Mouse (Mus musculus): Measurements from ENCODE around the gene Aqp3. TPM values are rescaled to one million over a fixed set of nuclear protein-coding genes. Genes with fewer than 3 reads are reported as not detected.
A peak's percentile ranks its signal among the peaks of the same experiment; 100 is the strongest.

Gene Aqp3
- polyA plus RNA-seq, 1 experiment, result 6.0 TPM

DNA sequence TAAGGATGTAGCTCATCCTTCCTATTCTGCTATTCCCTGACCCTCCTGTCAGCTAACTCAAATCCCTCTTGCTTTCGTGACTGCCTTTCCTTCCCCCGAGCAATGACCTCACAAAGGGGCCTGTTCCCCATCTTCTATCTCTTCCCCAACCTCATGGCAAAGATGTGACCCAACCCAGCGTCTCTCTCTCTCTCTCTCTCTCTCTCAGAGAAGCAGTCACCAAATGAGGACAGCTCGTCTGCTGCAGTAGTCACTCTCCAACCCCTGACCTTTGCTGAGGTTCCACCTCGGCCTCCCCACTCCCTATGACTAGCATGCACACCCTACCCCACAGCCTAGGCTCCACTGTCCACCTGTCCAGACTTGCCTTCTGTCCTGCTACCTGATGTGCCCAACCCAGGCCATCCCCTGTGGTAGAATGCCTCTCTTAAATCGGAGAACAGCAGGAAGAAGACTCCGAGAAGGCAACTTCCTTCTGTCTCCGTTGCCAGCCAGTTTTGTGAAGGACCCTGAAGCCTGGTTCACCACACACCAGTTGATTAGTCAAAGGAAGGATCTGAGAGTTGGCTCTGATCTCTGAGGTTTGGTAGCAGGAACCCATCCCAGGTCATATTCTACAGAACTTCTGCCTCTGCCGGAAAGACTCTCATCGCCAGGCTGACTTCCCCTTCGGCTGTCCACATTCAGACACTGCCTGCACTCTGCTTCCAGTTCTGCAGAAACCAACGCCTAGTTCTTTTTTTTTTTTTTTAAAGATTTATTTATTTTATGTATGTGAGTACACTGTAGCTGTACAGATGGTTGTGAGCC lies 24.8 kb downstream of the Aqp3 start:
- no peak for DNase-seq (ENCODE audit: low read depth, low spot score)
- 60% methylated on average over 12 of the region's 12 CpGs for WGBS

DNA sequence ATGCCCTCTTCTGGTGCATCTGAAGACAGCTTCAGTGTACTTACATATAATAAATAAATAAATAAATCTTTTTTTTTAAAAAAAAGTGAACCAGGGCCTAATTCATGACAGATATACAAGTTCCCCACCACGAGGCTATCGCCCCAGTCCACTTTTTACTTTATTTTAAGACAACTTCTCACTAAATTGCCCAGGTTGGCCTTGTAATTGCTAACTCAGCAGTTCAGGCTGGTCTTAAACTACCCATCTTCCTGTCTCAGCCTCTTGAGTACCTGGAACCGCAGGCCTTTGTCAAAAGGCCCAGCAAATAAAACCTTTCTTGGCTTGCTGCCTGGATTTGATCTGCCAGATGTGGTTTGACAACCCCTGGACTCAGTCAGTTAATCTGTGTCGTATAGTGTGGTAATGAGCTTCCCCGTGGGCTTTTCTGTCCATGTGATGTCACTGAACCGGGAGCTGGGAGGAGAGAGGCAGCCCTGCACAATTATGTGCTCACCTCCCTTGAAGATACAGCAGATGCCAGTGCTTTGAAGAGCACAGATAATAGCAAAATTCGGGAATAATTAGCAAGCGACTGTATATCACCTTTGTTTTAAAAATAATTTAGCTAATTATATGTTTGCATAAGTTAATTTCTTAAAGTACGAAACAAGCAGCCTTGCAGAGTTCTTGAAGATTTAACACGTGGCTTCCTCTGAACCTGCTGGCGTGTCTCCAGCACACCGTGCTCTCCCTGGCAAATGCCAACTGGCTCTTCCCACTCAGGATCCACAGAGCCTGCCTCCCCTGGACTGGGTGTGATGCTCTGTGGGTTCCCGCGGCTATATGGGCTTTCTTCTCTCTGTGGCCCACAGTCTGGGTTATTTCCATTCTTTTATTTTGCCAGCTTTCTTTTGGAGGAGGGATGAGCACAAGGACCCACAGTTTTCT lies 26.2 kb downstream of the Aqp3 start:
- DNase-seq (ENCODE audit: low read depth, low spot score), result no peak
- WGBS, result 59% methylated on average over 14 of the region's 14 CpGs

DNA sequence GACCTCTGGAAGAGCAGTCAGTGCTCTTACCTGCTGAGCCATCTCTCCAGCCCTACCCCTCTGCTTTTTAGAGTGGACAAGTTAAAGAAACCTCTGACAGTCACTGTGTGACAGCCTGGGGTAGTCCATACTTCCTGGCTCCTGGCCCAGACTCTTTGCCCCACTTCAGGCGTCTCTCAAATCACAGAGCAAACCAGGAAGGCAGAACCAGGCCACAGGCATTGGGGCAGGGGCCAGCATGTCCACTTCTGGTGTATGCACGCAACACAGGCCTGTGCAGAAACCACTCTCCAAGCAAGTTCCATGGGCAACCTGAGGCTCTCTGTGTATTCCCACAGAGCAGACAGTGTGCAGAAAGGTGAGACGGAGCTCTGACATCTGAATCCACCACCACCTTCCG lies 32.8 kb downstream of the Aqp3 start:
- DNase-seq (ENCODE audit: low read depth, low spot score), result no peak
- WGBS, result 81% methylated on average over 4 of the region's 4 CpGs

DNA sequence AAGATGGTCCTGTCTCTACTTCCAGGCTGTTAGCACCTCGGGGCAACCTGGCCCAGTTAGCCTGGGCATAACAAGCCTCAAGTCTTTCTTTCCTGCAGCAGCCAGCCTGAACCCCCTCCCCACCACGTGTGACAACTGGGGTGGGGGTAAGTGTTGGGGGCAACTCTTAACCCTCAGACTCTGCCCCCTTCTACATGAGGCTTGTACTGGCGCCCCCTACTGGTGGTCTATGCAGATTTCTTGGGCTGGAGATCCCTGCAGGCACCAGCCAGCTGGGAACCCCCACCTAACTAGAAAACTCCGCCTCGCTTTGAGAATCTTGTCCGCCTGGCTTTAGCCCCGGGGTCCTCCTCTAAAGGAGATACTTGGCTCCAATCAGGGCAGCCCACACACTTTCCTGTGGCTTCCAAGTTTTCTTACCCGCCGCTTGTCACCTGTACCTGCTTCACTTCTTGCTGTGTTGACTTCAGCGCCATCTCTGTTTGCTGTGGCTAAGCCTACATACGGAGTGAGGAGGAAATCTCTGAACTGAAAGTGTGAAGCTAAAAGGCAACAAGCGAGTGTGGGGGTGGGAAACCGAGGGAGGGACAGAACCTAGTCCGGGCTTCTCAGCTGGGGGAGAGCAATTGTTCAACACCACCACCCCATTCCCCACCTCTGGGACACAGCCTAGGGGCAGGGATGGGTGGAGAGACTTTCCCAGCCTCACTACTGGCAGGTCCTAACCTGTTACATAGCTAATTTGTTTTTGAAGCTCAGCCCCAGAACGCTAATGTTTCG lies 33.9 kb downstream of the Aqp3 start:
- no peak for DNase-seq (ENCODE audit: low read depth, low spot score)
- 13% methylated on average over 16 of the region's 16 CpGs for WGBS

DNA sequence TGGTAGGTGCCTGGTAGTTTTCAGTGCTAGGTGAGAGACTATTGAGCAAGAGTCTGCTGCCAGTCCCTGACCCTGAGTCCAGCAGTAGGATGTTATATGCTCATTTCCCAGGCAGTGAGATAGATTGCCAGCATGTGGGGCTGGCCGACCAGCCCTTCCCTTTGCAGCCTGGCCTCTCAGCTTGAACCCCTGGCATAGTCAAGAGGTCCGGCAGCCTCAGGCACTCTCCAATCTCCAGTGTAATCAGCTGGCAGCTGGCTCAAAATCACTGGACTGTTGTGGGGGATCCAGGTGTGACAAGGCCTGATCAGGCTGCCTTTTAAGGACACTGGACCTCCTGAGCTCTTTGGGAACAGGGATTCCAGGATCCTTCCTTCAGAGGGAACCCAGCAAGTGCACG lies 34.6 kb downstream of the Aqp3 start:
- DNase-seq (ENCODE audit: low read depth, low spot score), result no peak
- 62% methylated on average over 3 of the region's 3 CpGs for WGBS

DNA sequence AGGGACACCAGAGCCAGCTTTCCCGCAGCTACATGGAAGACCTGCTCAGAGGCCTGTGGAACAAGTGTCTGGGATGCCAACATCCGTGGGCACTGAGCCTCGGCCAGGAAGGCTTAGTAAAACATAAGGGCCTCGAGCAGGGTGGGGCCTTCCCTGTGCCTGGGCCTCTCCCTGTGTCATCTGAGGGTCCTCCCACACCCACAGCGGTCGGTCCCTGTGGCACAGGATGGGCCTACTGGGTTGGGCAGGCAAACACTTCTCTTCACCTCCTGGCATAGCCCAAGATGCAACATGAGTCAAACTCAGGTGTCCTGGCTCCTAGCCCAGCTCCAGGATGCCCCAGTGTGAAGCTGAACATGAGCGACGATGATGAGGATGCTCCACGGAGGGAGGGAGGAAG lies 40.6 kb downstream of the Aqp3 start:
- WGBS, result 46% methylated on average over 9 of the region's 9 CpGs
- DNase-seq (ENCODE audit: low read depth, low spot score), result no peak

DNA sequence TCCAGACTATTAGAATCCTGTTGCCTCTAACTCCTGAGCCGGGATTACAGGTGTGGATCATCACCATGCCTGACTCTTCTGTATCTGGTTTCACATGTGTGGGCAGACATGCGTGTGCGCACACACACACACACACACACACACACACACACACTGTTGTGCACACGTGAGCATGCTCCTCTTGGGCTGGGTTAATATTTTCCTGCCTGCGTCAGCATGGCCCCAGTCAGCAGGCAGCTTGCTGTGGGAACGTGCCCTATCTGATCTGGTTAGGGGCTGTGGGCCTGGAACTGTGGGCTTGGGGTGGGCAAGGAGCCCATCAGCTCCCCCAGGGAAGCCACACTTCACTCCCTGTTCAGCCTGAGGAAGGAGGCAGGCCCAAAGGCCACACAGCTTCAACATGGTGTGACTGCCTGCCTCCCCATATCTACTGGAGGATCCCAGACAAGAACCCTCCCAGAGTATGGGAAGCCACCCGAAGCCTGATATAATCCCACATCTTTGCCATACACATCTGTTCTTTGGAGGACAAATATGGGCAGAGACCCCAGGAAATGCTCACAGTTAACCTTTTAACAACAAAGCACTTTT lies 41.1 kb downstream of the Aqp3 start:
- no peak for DNase-seq (ENCODE audit: low read depth, low spot score)
- WGBS, result 79% methylated on average over 7 of the region's 7 CpGs

DNA sequence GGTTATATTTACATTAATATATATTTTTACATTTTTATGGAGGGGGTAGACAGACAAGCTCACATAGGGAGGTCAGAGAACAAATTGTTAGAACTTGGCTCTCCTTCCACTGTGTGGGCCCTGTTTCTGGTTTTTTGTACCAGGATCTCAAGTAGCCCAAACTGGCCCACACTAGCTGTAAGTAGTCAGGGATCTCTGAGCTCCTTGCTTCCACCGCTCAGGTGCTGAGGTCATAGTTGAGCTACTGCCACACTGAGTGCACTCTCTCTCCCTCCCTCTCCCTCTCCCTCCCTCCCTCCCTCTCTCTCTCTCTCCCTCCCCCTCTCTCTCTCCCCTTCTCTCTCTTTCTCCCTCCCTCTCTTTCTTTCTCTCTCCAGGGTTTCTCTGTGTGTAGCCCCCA lies 41.7 kb downstream of the Aqp3 start:
- 78% methylated on average over 1 of the region's 1 CpGs for WGBS
- no peak for DNase-seq (ENCODE audit: low read depth, low spot score)

DNA sequence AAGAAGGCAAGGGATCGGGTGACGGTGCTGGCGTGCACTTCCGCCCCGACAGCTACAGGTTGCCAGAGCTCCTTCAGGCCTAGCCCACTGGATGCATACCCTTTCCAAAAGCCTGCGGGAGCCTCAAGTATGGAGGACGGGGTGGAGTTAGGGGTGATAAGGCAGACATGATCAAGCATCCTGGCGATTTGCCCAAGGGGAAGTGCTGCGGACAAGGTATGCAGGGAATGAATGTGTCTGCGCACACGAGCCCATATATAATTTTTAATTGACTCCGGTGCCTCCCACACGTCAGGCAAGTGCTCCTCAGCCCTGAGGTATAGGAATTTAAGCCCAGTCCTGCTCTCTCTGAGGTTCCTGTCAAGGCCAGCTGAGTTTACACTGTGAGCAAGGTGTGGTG lies 42.9 kb downstream of the Aqp3 start:
- 41% methylated on average over 13 of the region's 13 CpGs for WGBS
- peak; percentile 13 for DNase-seq (ENCODE audit: low read depth, low spot score)

DNA sequence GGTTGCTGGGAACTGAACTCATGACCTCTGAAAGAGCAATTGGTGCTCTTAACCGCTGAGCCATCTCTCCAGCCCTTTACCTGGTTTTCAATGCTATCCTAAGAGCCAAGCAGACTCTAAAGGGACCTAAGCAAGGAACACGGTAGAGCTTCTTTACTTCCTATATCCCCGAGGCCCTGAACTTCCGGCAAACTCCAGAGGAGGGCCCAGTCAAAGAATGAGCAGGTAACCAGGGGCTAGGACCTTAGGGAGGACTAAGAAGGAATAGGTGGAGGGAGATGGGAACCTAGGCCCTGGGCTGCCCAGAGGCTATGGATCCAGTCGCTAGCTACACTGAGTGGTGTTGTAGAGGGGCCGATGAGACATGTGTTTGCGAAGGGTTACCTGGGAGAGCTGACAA lies 46.2 kb downstream of the Aqp3 start:
- no peak for DNase-seq (ENCODE audit: low read depth, low spot score)
- WGBS, result 88% methylated on average over 7 of the region's 7 CpGs

DNA sequence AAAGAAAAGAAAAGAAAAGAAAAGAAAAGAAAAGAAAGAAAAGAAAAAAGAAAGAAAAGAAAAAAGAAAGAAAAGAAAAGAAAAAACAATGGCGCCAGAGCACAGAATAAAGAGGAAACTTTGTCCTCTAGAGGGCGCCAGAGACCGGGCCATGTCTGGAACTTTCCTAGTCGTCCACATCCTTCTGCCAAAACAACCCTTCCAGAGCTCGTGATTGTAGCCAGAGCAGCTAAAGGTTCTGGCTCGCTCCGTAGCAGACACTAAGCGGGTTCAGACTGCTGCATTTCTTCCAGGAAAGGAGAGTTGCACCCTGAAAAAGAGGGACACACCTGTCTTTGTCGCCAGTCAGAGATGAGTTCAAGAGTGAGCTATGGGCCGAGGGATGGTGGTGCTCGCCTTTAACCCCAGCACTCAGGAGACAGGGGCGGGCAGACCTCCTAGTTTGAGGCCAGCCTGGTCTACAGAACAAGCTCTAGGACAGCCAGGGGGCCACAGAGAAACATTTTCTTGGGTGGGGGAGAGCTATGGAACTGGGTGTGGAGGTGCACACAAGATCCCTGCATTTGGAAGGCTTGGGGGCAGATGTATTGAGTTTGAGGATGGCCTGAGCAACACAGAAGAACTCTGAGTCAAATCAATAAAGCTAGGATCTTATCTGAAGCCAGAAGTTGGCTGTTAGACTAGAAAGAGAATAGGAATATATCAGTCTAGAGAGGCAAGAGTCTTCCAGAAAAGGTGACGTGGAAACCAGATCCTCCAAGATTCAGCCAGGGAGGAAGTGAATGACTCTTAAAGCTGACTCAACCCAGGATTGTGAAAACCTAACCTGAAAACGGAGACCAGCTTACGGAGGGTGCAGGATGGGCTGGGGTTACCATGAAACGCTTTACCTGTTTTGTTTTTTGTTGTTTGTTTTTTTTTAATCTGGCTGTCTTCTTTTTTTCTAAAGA lies 47.0 kb downstream of the Aqp3 start:
- 36% methylated on average over 16 of the region's 16 CpGs for WGBS
- peak; percentile 60 for DNase-seq (ENCODE audit: low read depth, low spot score)

DNA sequence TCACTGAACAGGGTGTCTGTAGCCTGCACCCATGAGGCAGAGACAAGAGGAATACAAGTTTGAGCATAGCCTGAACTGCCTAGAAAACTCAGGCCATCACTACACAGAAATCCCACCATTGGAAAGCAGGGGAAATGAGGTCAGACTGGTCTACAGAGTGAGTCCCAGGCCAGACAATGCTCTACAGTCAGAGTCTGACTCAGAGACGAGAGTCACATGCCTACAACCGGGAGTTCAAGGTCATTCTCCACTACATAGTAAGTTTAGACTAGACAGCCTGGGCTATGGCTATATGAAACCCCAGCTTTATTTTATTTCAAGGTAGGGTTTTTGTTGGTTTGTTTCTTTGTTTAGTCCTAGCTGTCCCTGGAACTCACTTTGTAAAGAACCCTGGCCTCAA lies 49.1 kb downstream of the Aqp3 start:
- WGBS, result 26% methylated on average over 2 of the region's 2 CpGs
- DNase-seq (ENCODE audit: low read depth, low spot score), result no peak

DNA sequence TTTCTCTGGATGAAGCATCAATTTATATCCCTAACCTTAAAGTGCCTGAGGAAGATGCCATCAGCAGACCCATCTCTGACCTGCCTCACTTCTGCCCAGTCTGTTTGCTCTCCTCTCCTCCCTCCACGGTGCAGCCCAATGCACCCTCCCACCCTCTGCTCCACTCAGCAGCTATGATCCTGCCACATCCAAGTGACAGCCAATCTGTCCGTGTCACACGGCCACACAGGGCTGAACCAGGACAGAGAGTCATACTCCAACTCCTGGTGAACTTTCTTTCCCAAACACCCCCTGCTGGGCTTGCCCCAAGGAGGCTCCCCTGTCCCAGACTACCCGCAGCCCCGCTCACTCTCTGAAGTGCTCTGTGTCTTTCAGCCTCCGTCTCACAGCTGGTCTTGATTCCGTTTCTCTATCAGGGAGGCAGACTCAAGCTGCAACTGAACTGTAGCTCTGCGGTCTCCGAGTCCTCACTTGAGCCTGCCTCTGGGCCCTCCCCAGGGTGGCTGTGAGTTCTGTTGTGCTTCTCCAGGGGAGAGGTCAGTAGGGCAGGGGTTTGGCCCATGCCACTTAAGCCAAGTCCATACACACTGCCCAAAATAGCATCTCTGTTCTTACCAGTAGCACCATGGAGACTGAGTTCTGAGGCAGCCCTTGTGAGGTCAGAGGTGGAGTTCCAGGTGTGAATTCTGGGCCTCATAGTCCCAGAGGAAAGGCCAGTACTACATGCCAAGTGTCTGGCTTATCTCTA lies 50.3 kb downstream of the Aqp3 start, which contains the start of gene Aqp7:
TSS of gene Aqp7 (minus strand) at position 616 of the 748 bp plus-strand sequence.
- WGBS, result 60% methylated on average over 9 of the region's 9 CpGs
- no peak for DNase-seq (ENCODE audit: low read depth, low spot score)

DNA sequence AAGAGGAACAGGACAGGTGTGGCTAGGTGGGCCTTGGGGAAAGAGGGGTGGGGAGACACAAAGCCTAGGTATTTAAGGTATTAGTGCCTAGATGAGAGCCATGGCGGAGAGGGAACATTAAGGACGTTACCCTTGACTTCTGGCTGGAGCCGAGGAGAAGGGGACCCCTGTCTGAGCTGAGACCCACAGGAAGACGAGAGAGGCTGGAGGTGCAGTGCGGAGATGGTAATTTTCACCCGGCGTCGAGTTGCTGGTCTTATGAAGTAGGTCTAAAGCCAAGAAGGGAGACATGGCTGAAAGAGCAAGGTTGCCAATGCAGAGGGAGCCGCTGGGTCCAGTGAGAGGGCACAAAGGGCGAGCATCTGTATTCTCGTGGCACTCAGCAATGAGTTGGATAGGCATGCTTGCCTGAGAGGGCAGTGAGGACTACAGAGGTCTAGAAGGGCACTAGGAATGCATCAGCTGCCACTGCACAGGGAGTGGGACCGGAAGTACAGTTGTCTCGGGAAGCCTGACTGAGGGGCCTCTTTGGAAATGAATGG lies 51.7 kb downstream of the Aqp3 start:
- WGBS, result 77% methylated on average over 13 of the region's 13 CpGs

DNA sequence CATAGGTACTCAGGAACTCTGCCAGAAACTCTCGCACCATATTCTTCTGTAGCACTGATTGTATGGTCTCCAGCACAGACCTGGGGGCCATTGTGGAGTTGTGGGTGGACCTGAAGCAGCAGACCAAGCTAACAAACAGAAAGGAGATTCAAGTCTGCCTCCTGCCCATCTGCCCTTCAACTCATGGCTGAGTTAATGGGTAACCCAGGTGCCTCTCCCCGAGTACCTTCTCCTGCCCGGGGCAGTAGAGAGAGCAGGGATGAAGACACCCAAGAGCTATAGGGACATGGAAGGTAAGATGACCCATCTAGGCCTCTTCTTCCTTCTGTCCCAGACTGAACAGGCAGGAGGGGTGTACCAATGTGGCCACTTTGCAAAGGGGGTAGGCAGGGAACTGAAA lies 52.7 kb downstream of the Aqp3 start:
- DNase-seq (ENCODE audit: low read depth, low spot score), result no peak
- 36% methylated on average over 3 of the region's 3 CpGs for WGBS

More for the DNA sequence above, 51.7 kb downstream of the Aqp3 start:
- DNase-seq (ENCODE audit: low read depth, low spot score), result no peak

DNA sequence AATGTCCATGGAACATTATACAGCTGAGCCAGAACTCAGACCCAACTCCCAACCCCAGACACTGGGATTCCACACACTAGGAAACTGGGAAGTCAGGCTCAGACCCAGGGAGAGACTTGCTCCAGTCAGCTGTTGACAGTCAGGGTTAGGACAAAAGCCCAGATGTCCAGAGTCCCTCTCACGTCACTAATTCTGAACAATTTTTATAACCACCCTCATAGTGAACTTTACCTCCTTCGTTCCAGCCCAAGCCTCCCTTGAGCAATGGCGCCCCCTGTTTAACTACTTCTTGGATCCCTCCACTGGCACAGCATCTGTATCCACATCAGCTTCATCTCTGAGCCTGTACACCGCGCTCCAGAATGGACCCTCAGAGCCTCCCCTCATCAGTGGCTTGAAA lies 54.0 kb downstream of the Aqp3 start:
- 61% methylated on average over 5 of the region's 5 CpGs for WGBS
- DNase-seq (ENCODE audit: low read depth, low spot score), result no peak

DNA sequence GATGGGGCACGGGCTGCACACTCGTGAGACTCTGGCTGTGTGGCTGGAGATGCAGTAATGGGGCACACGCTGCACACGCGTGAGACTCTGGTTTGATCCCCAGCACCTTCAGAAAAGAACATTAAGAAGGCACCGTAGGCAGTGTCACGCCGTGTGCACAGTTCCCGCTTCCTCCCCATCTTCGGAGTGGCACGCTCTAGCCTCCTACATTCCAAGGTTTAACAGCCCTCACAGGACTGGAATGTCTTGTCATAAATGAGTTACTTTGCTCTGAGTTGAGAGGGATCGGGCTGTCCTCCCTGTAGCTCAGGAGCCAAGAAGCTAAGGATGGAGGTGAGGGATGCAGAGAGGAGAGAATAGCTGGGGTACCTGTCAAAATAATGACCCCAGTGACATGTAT lies 55.1 kb downstream of the Aqp3 start:
- DNase-seq (ENCODE audit: low read depth, low spot score), result no peak
- 34% methylated on average over 12 of the region's 12 CpGs for WGBS
